Mouse (Mus musculus): ENCODE data around the gene Dgka. TPM values are rescaled to one million over a fixed set of nuclear protein-coding genes. Genes with fewer than 3 reads are reported as not detected.
A peak's percentile ranks its signal among the peaks of the same experiment; 100 is the strongest.

Dgka gene
- total RNA-seq, 1 experiment, result 11.9 TPM

- Histone ChIP-seq H3K9ac (ENCODE audit: insufficient read depth, low read depth, low read length, poor library complexity, severe bottlenecking) (no peak overlapping the region), H3K4me3 (ENCODE audit: insufficient read depth in 1 of 2, low read depth in 1 of 2, low read length in 2 of 2, poor library complexity in 1 of 2, severe bottlenecking in 1 of 2) (no peak overlapping the region), H3K27ac (ENCODE audit: insufficient read depth, low read depth, low read length, poor library complexity, severe bottlenecking) (no peak overlapping the region), H3K36me3 (ENCODE audit: control insufficient read depth, insufficient read depth, low read length, poor library complexity, severe bottlenecking) (no peaks in the 10 kb centered on the region), H3K9me3 (ENCODE audit: control insufficient read depth, insufficient read depth, low read depth, low read length) (no peaks in the 10 kb centered on the region), H3K4me1 (ENCODE audit: control insufficient read depth in 2 of 2, insufficient read depth in 2 of 2, low read length in 2 of 2, poor library complexity in 1 of 2) (no peaks in the 10 kb centered on the region)
- in situ Hi-C loops (cut with MboI; ENCODE audit: low sequenced_read_pairs in 2 of 2, unreplicated experiment in 2 of 2), result no loop called here
- TF ChIP-seq MAFK (IDR thresholded peaks at IDR 0.05; ENCODE audit: insufficient read depth, low read depth, low read length) (no peak), ZNF384 (IDR thresholded peaks at IDR 0.05; ENCODE audit: low read depth, low read length) (no peak), CHD2 (IDR thresholded peaks at IDR 0.05; ENCODE audit: low read depth, low read length) (no peak), ZC3H11A (IDR thresholded peaks at IDR 0.05; ENCODE audit: borderline replicate concordance, low read depth, low read length) (no peak), HCFC1 (IDR thresholded peaks at IDR 0.05; ENCODE audit: borderline replicate concordance, insufficient read depth, low read length) (no peak)
- DNase-seq (ENCODE audit: low read depth, low spot score), result peak; percentile 20
These were observed 29.0 kb upstream of the Dgka start for GRCm38 (mm10) chr10:128773685-128774084.

- Histone ChIP-seq H3K9ac (ENCODE audit: insufficient read depth, low read depth, low read length, poor library complexity, severe bottlenecking) (no peak overlapping the region), H3K27ac (ENCODE audit: insufficient read depth, low read depth, low read length, poor library complexity, severe bottlenecking) (no peak overlapping the region), H3K36me3 (ENCODE audit: control insufficient read depth, insufficient read depth, low read length, poor library complexity, severe bottlenecking) (no peaks in the 10 kb centered on the region), H3K9me3 (ENCODE audit: control insufficient read depth, insufficient read depth, low read depth, low read length) (no peaks in the 10 kb centered on the region), H3K4me3 (ENCODE audit: insufficient read depth in 1 of 2, low read depth in 1 of 2, low read length in 2 of 2, poor library complexity in 1 of 2, severe bottlenecking in 1 of 2) (no peak overlapping the region), H3K4me1 (ENCODE audit: control insufficient read depth in 2 of 2, insufficient read depth in 2 of 2, low read length in 2 of 2, poor library complexity in 1 of 2) (no peaks in the 10 kb centered on the region)
- DNase-seq (ENCODE audit: low read depth, low spot score), result no peak
- in situ Hi-C loops (cut with MboI; ENCODE audit: low sequenced_read_pairs in 2 of 2, unreplicated experiment in 2 of 2), result no loop called here
- TF ChIP-seq ZNF384 (IDR thresholded peaks at IDR 0.05; ENCODE audit: low read depth, low read length) (no peak), HCFC1 (IDR thresholded peaks at IDR 0.05; ENCODE audit: borderline replicate concordance, insufficient read depth, low read length) (no peak), CHD2 (IDR thresholded peaks at IDR 0.05; ENCODE audit: low read depth, low read length) (no peak), ZC3H11A (IDR thresholded peaks at IDR 0.05; ENCODE audit: borderline replicate concordance, low read depth, low read length) (no peak)
These were observed 28.2 kb upstream of the Dgka start for GRCm38 (mm10) chr10:128772895-128773294.

- Histone ChIP-seq H3K9ac (ENCODE audit: insufficient read depth, low read depth, low read length, poor library complexity, severe bottlenecking) (peak overlapping the region; percentile 98), H3K36me3 (ENCODE audit: control insufficient read depth, insufficient read depth, low read length, poor library complexity, severe bottlenecking) (no peaks in the 10 kb centered on the region; the same call in 1 of the 2 replicates), H3K4me1 (ENCODE audit: control insufficient read depth in 2 of 2, insufficient read depth in 2 of 2, low read length in 2 of 2, poor library complexity in 1 of 2) (peaks cover 2 to 14% of the 10 kb centered on the region in 2 experiments), H3K4me3 (ENCODE audit: insufficient read depth in 1 of 2, low read depth in 1 of 2, low read length in 2 of 2, poor library complexity in 1 of 2, severe bottlenecking in 1 of 2) (peak overlapping the region; percentile 76 to 77), H3K9me3 (ENCODE audit: control insufficient read depth, insufficient read depth, low read depth, low read length) (no peaks in the 10 kb centered on the region), H3K27ac (ENCODE audit: insufficient read depth, low read depth, low read length, poor library complexity, severe bottlenecking) (peak overlapping the region; percentile 91)
- in situ Hi-C loops (cut with MboI; ENCODE audit: low sequenced_read_pairs in 2 of 2, unreplicated experiment in 2 of 2), result no loop called here
- DNase-seq (ENCODE audit: low read depth, low spot score), result peak; percentile 86
- no peak for TF ChIP-seq MAFK (IDR thresholded peaks at IDR 0.05; ENCODE audit: insufficient read depth, low read depth, low read length)
- no peak for TF ChIP-seq ZC3H11A (IDR thresholded peaks at IDR 0.05; ENCODE audit: borderline replicate concordance, low read depth, low read length)
- no peak for TF ChIP-seq CHD2 (IDR thresholded peaks at IDR 0.05; ENCODE audit: low read depth, low read length)
- TF ChIP-seq HCFC1 (IDR thresholded peaks at IDR 0.05; ENCODE audit: borderline replicate concordance, insufficient read depth, low read length), result no peak
- TF ChIP-seq ZNF384 (IDR thresholded peaks at IDR 0.05; ENCODE audit: low read depth, low read length), result no peak
These were observed 3.7 kb upstream of the Dgka start for GRCm38 (mm10) chr10:128748252-128748864.

- peak within 1 kb of the TSS; percentile 91 for H3K27ac ChIP-seq (ENCODE audit: insufficient read depth, low read depth, low read length, poor library complexity, severe bottlenecking)
- H3K9ac ChIP-seq (ENCODE audit: insufficient read depth, low read depth, low read length, poor library complexity, severe bottlenecking), result peak within 1 kb of the TSS; percentile 98
- DNase-seq (ENCODE audit: low read depth, low spot score), result peak; percentile 85
- peak within 1 kb of the TSS; percentile 76 to 77 for H3K4me3 ChIP-seq (ENCODE audit: insufficient read depth in 1 of 2, low read depth in 1 of 2, low read length in 2 of 2, poor library complexity in 1 of 2, severe bottlenecking in 1 of 2)
- in situ Hi-C loops (cut with MboI; ENCODE audit: low sequenced_read_pairs in 2 of 2, unreplicated experiment in 2 of 2), result no loop called here
- no peaks in the 10 kb centered on the region; the same call in 1 of the 2 replicates for H3K36me3 ChIP-seq (ENCODE audit: control insufficient read depth, insufficient read depth, low read length, poor library complexity, severe bottlenecking)
- H3K9me3 ChIP-seq (ENCODE audit: control insufficient read depth, insufficient read depth, low read depth, low read length), result no peaks in the 10 kb centered on the region
- H3K4me1 ChIP-seq (ENCODE audit: control insufficient read depth in 2 of 2, insufficient read depth in 2 of 2, low read length in 2 of 2, poor library complexity in 1 of 2), result peaks cover 7 to 14% of the 10 kb centered on the region in 2 experiments
- TF ChIP-seq CHD2 (IDR thresholded peaks at IDR 0.05; ENCODE audit: low read depth, low read length) (no peak), MAFK (IDR thresholded peaks at IDR 0.05; ENCODE audit: insufficient read depth, low read depth, low read length) (no peak), ZNF384 (IDR thresholded peaks at IDR 0.05; ENCODE audit: low read depth, low read length) (no peak), HCFC1 (IDR thresholded peaks at IDR 0.05; ENCODE audit: borderline replicate concordance, insufficient read depth, low read length) (no peak), ZC3H11A (IDR thresholded peaks at IDR 0.05; ENCODE audit: borderline replicate concordance, low read depth, low read length) (no peak)
These were observed 3.1 kb upstream of the Dgka start, which contains the start of gene Pym1 for GRCm38 (mm10) chr10:128747646-128748251. TSS of gene Pym1 (plus strand) at chr10:128747889.

All from ES-E14 (cell line).